Mouse (Mus musculus) gastrocnemius, postnatal 4 days (tissue): ENCODE measurements at regions not wholly inside any gene's neighbourhood (a gene's known extent, or its start where the extent isn't known, plus 50 kb on each side); places are given as distances from the start of the nearest gene placed in this dataset.
A peak's percentile ranks its signal among the peaks of the same experiment; 100 is the strongest.

Source experiments
- DNase-seq, 2 experiments: peaks; one replicate each; pipeline ENCODE4 v3.0.0; 2021 to 2022; ENCODE audit warnings: low spot score in 2 of 2, mixed read lengths in 2 of 2

DNA sequence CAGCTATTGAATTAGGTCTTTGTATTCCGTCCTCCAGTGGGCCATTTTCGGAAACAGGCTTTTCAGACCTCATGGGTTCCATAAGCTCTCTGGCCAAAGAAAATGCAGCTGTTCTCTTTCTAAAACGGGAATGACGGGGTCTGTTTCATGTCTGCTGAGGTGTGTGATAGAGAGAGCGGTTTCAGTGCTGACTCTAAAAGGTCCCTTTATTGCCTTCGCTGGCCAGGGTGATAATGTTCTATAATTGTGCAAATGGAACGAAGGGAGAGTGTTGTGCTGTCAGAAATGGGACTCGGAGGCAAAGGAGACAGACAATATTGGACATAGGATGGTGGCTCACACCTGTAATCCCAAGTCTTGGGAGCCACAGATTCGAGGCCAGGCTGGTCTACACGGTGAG is 53.5 kb upstream of the Osbpl8 start:
- no peak for DNase-seq

DNA sequence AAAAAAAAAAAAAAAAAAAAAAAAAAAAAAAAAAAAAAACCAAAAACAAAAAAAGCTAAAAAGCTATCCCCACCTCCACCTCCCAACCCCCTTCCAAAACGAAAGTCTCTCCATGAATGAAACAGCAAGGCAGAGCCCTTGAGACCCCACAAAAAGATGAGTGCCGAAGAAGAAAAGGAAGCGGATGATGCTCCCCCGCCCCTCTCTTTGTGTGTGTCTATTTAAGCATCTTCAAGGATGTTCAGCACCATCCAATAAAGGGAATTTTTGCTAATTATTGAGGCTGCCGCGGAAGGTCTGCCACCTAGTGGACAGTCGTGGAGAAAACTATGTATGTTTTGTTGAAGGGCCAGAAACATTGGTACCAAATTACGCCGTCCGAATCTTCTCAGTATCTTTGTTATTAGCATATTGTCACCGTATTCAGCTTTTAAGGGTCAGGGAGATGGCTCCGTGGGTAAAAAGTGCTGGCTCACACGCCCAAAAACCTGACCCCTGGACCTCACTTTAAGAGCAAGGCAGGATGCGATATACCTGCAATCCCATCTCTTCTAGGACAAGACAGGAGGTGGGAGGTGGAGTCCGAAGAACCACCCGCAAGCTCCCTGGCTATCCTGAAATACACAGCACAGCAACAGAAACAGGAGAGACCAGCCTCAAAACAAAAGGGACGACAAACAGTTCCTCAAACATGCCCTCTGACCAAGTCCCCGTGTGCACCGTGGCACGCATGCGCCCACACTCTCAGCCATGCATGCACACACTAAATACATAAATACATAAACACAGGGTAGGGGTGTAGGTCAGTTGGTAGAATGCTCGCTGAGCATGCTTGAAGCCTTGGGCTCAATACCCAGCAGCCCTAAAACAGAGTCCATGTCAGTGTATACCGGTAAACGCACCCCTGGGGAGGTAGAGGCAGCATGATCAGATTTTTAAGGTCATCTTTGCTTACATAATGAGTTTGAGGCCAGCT is 55.6 kb upstream of the Osbpl8 start:
- DNase-seq = peak in 1 of 2 experiments; percentile 44

DNA sequence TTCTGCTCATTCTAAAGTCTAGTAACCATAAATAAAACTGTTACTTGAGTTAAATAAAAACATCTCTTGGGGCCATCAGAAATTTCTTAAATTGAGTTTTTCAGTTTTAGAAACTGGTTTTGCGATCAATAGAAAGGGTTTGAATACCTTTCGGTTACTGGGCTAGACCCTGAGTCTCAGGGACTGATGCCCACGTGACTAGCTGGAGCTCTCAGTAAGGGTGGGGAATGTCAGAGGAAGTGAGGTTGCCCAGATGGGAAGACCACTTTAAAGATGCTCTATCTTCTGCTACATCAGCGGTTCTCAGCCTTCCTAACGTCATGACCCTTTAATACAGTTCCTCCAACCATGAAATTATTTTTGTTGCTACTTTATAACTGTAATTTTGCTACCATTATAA is 56.7 kb upstream of the Osbpl8 start:
- DNase-seq = no peak

DNA sequence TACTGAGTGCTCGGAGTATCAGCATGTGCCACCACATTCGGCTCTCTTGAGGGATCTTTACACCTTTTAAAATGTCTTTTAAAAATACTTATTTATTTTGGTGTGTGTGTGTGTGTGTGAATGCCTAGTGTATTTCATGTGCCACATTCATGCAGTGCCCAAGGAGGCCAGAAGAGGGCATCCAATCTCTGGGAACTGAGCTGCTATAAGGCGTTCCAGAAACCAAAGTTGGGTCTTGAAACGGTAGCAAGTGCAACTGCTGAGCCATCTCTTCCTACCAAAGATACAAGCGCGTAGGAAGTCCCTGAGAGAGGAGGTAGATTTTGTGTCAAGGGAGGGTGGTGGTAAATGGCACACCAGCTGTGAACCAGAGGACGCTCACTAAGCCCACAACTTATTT is 57.2 kb upstream of the Osbpl8 start:
- DNase-seq = peak in 1 of 2 experiments; percentile 43

DNA sequence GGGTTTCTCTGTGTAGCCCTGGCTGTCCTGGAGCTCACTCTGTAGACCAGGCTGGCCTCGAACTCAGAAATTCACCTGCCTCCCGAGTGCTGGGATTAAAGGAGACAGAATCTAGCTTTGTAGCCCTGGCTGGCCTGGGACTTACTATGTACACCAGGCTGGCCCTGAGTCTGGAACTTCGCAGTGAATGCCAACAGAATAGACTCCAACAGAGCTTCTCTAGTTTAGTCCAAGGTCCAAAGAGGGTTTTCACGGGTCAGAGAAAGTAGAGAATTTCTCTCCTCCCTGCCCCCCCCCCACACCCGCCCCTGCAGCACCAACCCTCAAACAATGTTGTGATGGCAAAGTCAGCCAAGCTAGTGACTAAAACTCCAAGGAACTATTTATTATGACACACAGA is 58.1 kb upstream of the Osbpl8 start:
- DNase-seq = no peak

DNA sequence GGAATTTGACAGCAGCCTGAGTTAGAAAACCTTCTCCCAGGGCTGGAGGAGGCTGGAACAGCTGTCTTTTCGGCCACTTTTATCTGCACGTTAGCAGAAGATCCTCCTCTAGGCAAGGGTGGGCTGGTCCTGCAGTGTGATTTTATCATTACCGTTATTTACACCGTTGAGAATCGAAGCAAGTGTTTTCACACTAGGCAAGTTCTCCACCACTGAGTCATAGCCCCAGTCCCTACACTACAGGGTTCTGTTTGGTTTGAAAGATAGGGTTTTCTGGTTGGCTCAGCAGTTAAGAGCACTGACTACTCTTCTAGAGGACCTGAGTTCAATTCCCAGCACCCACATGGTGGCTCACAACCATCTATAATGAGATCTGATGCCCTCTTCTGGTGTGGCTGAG is 58.9 kb upstream of the Osbpl8 start:
- no peak for DNase-seq

DNA sequence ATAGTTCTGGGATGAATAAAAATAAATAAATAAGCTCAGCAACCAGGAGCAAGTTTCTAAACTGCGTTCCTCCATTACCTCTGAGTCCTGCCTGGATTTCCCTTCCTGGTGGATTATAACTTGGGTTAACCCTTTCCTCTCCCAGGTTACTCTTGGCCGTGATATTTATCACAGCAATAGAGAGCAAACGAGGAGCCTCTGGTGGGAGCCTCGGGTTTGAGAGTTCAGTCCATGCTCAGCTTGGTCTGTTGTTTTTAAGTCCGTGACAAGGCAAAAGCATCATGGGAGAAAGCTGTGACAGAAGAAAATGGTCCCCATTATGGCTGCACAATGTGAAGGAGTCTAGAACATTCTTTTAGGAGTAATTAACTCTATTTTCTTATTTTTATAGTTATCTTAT is 61.0 kb upstream of the Osbpl8 start:
- no peak for DNase-seq

DNA sequence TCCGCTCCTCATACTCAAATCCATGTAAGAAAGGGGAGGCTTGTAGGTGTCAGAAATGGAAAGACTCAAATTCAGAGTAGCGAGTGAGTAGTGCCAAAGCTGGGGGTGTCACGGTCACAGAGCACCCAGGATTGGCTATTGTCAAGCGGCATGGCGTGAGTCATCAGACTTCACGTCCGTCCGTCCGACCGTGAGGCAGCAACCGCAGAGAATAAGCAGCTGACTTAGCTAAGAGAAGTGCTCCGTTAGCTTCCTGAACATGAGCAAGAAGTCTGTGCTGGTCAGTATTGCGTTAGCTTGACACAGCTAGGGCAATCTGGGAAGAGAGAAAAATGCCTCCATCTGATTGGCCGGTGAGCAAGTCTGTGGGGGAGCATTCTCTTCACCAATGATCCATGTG is 61.5 kb upstream of the Osbpl8 start:
- no peak for DNase-seq

DNA sequence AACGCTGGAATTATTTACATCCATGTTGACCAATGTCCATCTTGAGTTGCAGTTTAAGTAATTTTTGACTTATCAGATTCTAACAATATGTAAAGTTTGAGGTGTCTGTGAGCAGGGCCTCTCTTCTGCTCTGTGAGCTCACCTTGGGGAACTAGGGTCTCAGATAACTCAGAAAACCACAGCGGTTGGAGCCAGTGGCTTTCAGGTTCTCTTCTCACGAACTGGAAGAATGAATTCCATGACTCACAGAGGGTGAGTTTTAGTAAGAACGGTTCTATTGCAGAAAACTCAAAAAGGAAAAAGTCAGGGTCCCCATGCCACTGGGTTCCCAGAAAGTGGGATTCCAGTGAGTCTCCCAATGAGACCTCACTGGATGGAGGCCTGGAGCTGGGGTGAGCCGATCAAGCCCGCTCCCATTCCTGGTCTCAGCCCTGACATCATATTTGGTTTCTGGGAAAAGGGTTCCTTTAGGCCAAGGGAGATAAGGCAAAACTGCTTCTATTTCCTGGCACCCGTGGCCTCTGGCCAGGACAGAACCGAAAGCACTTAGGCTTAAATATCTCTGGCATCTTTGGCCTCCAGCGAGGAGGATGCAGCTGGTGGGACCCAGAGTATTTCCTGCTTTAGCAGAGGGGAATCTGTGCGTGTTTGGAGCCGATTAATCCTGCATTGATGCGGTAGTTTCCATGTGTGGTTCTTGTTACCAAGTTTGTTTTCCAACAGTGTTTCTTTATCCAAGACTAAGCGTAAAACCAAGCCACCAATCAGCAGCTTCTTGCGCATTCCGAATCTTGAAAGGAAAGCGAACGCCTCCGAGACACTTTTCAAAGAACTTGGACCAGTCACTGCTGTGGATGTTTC is 62.4 kb upstream of the Osbpl8 start:
- peak in 1 of 2 experiments; percentile 33 for DNase-seq

DNA sequence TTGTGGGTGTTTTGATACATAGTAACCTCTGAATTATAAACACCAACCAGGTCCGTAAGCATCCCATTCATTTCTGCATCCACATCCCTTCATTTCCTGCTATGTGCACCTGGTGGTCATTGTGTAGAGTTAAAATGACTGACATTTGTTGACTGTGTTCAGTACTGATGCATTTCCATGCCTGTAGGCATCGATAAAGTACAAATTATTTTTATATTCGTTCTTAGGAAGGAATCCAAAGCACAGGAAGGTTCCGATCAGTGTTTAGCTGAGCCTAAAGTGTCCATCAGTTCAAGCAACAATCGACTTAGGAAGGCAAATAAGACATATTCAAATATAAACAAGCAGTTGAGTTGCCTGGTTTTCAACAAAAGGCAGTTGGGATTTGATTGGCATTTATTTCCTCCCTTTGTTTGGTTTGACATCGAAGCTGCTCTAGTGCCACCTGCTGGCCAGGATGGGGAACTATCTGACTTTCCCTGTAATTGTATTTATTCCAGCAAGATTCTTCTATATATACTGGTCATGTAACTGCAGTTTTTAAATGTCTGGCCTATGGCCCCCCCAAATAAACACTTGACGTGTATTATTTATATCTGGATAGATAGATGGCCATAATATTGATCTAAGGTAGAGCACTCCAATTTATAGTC is 64.6 kb upstream of the Osbpl8 start:
- DNase-seq = peak; percentile 35 to 60

DNA sequence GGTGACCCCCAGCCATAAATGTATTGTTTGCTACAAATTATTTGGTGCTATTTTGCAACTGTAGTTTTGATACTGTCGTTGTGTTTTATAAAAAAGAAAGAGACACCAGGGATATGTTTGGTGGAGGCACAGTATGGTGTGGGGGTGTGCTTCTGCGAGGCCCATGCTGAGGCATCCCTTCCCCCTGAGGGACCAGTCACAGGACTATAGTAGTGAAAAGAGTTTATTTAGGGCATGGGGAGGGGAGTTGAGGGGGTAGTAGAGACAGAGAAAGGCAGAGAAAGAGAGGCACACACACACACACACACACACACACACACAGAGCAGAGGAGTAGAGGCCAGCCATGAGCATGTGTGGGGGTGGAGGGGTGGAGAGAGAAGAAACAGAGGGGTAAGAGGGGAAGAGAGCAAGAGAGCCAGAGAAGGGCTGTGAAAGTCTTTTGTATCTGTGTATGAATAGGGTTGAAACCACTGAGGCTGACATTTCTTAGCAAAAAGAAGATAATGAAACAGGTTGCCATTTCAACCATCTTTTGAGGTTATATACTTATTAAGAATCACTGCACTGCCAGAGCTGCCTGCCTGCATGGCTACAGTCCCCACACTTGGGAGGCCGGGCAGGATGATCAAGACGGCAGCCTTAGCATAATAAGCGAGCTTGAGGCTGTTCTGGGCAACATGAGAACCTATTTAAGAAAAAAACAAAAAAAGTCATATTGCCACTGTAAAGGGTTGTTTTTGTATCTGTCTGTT is 65.3 kb upstream of the Osbpl8 start:
- DNase-seq = no peak

DNA sequence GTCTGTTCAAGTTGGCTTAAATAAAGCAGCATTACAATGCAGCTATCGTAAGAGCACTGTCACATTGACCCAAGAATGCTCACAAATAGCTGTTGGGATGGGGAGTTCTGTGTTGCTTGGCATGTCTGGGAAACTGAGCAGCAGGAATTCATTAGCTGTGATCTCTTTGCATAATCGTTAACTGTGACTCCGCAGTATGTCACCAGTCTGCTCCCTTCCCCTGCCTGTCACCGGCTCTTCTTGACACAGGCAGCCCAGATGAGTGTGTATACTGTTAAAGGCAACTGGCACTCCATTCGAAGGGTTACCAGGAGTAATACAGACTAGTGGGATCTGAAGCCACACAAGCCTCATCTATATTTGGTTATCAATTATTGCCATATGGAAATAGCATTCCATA is 67.3 kb upstream of the Osbpl8 start:
- no peak for DNase-seq

DNA sequence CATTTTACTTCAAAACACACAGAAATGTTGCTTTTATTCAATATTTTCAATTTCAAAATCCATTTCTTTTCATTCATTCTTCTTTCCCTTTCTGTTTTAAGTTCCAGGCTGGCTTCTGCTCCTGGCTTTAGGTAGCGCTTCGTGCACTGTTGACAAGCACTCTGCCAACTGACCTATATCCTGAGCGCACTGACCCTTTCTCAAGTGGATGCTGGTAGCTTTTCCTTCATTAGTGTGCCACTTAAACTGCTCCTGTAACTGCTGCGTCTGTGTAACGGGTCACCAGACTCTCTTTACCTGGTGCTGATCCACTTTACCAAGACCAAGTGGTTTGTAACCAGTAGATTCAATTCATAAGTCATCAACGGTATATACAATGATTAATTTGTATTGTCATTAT is 67.7 kb upstream of the Osbpl8 start:
- no peak for DNase-seq

DNA sequence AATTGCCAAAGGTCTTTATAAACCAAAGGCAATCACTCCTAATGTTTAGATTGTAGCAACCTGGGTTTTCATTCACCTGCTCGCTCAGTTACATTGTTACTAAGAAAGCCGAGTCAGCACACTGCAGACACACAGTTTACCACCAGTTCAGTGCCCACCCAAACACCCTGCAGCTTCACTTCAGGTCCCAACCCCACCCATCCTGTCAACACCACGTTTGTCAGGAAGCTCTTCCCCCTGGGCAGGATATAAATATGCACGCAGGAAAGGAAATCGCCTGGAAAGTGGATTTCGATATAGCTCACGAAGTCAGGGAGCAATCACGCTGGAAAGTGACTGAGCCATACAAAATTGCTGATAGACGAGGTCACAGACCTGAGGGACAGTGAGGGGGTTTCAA is 70.1 kb upstream of the Osbpl8 start:
- DNase-seq = no peak

DNA sequence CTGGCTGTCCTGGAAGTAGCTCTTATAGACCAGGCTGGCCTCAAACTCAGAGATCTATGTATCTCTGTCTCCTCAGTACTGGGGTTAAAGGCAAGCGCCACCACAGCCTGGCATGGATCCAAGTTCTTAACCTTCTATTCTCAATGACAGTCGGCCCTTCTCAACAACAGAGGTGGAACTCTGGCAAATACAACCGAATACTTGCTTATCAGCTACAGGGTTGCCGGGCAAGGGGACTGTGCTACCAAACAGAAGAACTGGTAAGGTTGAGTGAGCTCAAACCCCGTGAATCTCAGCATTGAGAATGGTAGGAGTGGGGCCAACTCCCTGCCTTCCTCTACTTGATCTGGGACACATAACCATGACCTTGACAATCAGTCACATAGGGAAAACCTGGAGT is 75.2 kb upstream of the Osbpl8 start:
- no peak for DNase-seq

DNA sequence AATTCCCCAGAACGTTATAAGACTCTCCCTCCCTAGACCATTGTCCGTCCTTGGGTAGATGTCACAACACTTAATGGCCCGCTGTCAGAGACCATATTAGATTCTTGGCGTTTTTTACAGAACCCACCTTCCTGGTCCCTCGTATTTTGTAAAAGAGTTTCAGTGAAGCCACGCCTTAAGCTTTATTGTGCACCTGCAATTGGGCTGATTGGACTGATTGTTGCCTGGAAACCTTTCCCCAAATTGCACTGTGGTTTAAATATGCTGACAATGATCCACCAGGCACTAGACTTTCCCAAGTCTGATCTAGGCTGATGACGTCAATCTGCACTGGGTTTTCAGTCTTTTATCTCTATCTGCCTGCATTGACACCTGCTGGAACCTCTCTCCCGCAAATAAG is 75.6 kb upstream of the Zdhhc17 start:
- no peak for DNase-seq

DNA sequence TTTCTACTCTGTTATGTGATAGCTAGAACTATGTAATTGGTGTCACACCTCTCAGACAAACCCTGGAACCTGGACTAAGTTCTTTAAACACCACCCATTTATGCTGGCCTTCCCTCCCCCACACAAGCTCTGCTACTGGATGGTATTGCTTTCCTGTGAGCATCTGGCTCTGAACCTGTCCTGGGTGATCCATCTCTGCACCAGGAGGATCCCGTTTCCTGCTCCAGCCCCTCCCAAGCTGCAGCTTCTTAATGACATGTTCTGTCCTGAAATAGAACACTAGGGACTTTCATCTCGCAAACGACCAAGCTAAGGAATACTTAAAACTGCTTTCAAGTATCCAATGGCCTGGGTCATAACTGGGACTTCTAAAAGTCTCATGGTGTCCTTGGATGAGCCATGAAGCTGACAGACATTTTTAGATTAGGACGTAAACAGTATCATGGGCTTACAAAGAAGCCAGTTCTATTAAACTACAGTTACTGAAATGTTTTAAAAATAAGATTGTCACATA is 74.4 kb upstream of the Zdhhc17 start:
- DNase-seq = no peak

DNA sequence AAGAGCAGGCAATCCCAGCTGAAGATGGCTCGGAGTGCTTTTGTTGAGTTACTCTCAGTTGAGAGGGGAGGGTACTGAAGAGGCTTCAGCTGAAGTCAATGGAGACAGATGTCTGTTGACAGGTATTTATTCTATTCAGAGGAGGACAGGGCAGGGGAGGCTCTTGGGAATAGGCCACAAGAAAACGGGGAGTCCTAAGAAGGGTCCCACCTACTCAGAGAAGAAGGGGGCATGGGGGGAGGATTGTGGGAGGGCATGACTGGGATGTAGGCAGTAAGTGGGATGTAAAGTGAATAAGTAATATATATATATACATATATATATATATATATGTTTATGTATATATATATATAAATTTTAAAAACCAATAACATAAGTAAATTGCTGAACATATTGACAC is 73.9 kb upstream of the Zdhhc17 start:
- DNase-seq = no peak

DNA sequence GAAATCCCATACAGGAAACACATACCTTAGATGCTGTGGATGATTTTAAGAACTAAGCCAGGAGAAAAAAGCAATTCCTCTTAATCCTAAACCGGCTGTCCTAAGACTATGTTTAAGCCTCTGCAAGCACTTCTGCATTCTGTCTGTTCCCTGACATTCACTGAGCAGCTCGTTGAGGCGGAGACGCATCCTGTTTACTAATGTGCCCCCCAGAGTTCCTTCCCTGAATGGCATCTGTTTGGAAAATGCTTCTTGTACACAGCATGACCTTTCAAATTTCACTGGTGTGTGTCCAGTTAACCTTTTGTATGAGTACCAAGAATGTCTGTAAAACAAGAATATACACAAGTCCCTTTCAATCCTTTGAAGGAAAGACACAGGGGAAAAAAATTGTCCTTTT is 73.4 kb upstream of the Zdhhc17 start:
- DNase-seq = no peak

DNA sequence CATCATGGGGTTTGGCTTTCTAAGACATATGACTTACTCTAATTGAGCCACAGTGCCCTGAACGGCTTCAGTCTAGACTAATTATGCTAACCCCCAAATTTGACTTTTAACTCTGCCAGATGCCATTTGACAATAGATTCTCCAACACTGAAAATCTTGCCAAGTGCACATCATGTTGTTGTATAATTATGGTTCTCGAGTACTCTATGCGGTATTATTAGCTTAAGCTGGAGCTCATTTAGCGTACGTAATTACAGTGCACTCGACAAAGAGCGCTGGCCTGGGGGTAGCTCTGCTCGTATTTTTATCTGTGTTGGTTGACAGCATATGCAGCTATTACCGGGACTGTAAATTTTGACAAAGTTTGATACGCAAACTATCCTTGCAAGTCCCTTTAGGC is 70.4 kb upstream of the Zdhhc17 start:
- DNase-seq = no peak

DNA sequence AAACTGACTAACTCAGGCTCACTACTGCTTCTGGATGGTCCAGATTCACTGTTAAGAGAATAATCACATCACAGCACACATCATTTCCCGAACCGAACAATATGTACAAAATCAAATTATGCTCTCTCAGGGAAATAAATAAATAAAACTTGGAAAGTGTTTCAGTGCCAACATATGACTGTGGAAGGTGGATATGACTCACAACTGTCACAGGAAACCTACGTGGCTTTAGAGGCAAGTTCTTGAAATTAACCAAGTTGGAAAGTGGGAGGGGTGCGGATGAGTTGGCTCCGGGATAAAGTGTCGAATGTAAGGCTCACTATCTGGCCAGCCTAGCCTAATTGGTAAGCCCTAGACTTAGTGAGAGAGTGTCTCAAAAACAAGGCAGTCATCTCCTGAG is 69.1 kb upstream of the Zdhhc17 start:
- DNase-seq = no peak
